Mouse (Mus musculus) G1E (cell line): ENCODE results near the gene Ptgfrn. TPM values are rescaled to one million over a fixed set of nuclear protein-coding genes. Genes with fewer than 3 reads are reported as not detected.

Experiments used
- ATAC-seq: 2 replicates; pipeline ENCODE4 v1.8.0; 2016; ENCODE audit warnings: mild to moderate bottlenecking; ENCODE audit not compliant: insufficient number of reproducible peaks, poor library complexity, low FRiP score, severe bottlenecking; ENCODE audit errors: extremely low read depth
- DNase-seq: peaks from one replicate; pipeline ENCODE4 v3.0.0; 2012; ENCODE audit warnings: low spot score
- H3K27me3 ChIP-seq: 2 replicates; pipeline ENCODE4 v1.6.1; 2012; ENCODE audit warnings: mild to moderate bottlenecking, low read length, inconsistent platforms; ENCODE audit not compliant: insufficient read depth
- H3K36me3 ChIP-seq: replicated peaks from 2 replicates; pipeline ENCODE3; 2012; ENCODE audit warnings: mild to moderate bottlenecking, inconsistent platforms
- H3K4me1 ChIP-seq: 2 replicates; pipeline ENCODE4 v1.6.1; 2012; ENCODE audit warnings: low read depth, low read length, inconsistent platforms, mixed read lengths; ENCODE audit not compliant: insufficient read depth
- H3K4me3 ChIP-seq: 2 replicates; pipeline ENCODE4 v1.5.1; 2012; ENCODE audit warnings: low read depth, mild to moderate bottlenecking, inconsistent platforms, low read length, moderate library complexity, mixed read lengths
- H3K9me3 ChIP-seq: replicated peaks from 2 replicates; pipeline ENCODE4 v1.6.1; 2012; ENCODE audit warnings: inconsistent platforms
- CTCF ChIP-seq: IDR thresholded peaks from 2 replicates; pipeline ENCODE4 v1.5.1; 2012; ENCODE audit warnings: low read depth, low read length, inconsistent platforms, mixed read lengths
- GATA1 ChIP-seq: IDR thresholded peaks from 2 replicates; pipeline ENCODE4 v1.6.1; 2012; ENCODE audit warnings: borderline replicate concordance, low read length, inconsistent platforms, mixed read lengths
- GATA2 ChIP-seq: IDR thresholded peaks from 2 replicates; pipeline ENCODE4 v1.6.1; 2012; ENCODE audit warnings: low read depth, low read length, inconsistent platforms, borderline replicate concordance
- POLR2AphosphoS5 ChIP-seq: IDR thresholded peaks from 2 replicates; pipeline ENCODE4 v1.6.1; 2012; ENCODE audit warnings: low read depth, low read length, inconsistent platforms; ENCODE audit not compliant: insufficient replicate concordance
- TAL1 ChIP-seq: conservative IDR thresholded peaks from 2 replicates; pipeline ENCODE4 v1.6.1; 2012; ENCODE audit warnings: low read depth, low read length, inconsistent platforms, mixed read lengths
- polyA plus RNA-seq: library from polyadenylated mRNA; stranded (reverse); fragments of >175 nt; gene quantifications from 2 replicates; pipeline ENCODE4 v1.2.3, GENCODE M21; 2012
- total RNA-seq, 2 experiments: library from RNA; stranded (forward) in 1 of 2; stranded (reverse) in 1 of 2; fragments of 200-1000 nt in 1 of 2; fragments of >200 nt in 1 of 2; fragmentation: Nextera tagmentation in 1 of 2; gene quantifications; 2 replicates each; pipeline ENCODE4 v1.2.3; 2014 to 2017

The Ptgfrn gene
- total and polyA plus RNA-seq, 3 experiments: under 0.01 TPM; not detected in 2

- Histone ChIP-seq H3K4me1 (peaks cover 4% of the 10 kb centered on the region), H3K36me3 (no peaks in the 10 kb centered on the region), H3K4me3 (no peak overlapping the region), H3K27me3 (peaks cover 23% of the 10 kb centered on the region), H3K9me3 (no peaks in the 10 kb centered on the region)
- DNase-seq: no peak
- ATAC-seq: no peak
- TF ChIP-seq TAL1: no peak
- TF ChIP-seq POLR2AphosphoS5: no peak
- no peak for TF ChIP-seq GATA1
- TF ChIP-seq GATA2: no peak
- TF ChIP-seq CTCF: no peak
These were observed 94.8 kb downstream of the Ptgfrn start for GRCm38 (mm10) chr3:101015254-101015653.

- Histone ChIP-seq H3K4me1 (peaks cover 5% of the 10 kb centered on the region), H3K36me3 (no peaks in the 10 kb centered on the region), H3K9me3 (no peaks in the 10 kb centered on the region), H3K27me3 (peaks cover 13% of the 10 kb centered on the region), H3K4me3 (no peak overlapping the region)
- ATAC-seq (no peak), DNase-seq (no peak)
- TF ChIP-seq TAL1 (no peak), CTCF (no peak), GATA1 (no peak), GATA2 (no peak), POLR2AphosphoS5 (no peak)
These were observed 96.5 kb downstream of the Ptgfrn start for GRCm38 (mm10) chr3:101013536-101013935.

DNA sequence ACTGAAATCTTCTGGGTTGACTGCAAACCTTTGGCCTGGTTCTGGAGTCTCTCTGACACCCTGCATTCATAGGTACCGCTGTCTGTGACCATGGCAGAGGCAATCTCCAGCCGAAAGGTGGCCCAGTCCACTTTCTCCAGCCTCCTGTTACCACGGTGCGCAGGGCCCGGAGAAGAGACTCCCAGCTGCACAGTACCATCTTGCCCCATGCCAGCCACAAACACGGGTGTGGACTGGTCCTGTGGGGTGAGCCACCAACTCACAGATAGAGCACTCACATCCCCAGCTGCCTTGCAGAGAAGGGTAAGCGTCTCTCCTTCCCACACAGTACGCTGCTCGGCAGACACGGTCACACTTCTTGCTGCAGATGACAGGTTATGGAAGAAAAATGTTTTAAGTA, 97.1 kb downstream of the Ptgfrn start:
- ATAC-seq: no peak
- H3K9me3 ChIP-seq: no peaks in the 10 kb centered on the region
- no peak for DNase-seq
- TF ChIP-seq GATA2: no peak
- no peak for TF ChIP-seq CTCF
- TF ChIP-seq TAL1: no peak
- no peak for TF ChIP-seq GATA1
- no peak for TF ChIP-seq POLR2AphosphoS5
- peaks cover 12% of the 10 kb centered on the region for H3K27me3 ChIP-seq
- H3K4me3 ChIP-seq: no peak overlapping the region
- H3K36me3 ChIP-seq: no peaks in the 10 kb centered on the region
- H3K4me1 ChIP-seq: peaks cover 5% of the 10 kb centered on the region

- Histone ChIP-seq H3K27me3 (peaks cover 12% of the 10 kb centered on the region), H3K4me3 (no peak overlapping the region), H3K4me1 (peaks cover 5% of the 10 kb centered on the region), H3K9me3 (no peaks in the 10 kb centered on the region), H3K36me3 (no peaks in the 10 kb centered on the region)
- DNase-seq: no peak
- TF ChIP-seq GATA2 (no peak), GATA1 (no peak), CTCF (no peak), TAL1 (no peak), POLR2AphosphoS5 (no peak)
- ATAC-seq: no peak
These were observed 97.5 kb downstream of the Ptgfrn start for GRCm38 (mm10) chr3:101012597-101012996.

DNA sequence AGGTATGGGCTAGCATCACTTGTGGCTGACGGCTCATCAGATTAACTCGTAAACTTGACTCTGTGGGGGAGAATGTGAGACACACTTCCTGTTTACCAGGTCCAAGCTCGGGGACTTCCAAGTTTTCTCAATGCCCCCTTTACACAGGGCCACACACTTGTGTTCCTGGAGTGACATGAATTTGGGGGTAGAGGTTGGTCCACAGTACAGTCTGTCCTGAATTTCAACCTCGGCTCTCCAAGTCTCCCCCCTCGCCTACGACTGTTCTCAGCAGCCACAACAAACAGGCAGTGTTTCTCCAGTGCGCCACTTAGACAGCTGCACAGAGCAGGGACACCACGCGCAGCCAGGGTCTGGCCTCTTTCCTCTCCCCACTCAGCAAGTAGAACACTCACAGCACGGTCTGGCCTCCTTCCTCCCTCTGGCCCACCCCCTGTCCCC, 97.9 kb downstream of the Ptgfrn start:
- Histone ChIP-seq H3K36me3 (no peaks in the 10 kb centered on the region), H3K9me3 (no peaks in the 10 kb centered on the region), H3K4me1 (peaks cover 7% of the 10 kb centered on the region), H3K4me3 (no peak overlapping the region), H3K27me3 (peaks cover 12% of the 10 kb centered on the region)
- ATAC-seq (no peak), DNase-seq (no peak)
- no peak for TF ChIP-seq TAL1
- TF ChIP-seq GATA1: no peak
- no peak for TF ChIP-seq GATA2
- no peak for TF ChIP-seq CTCF
- TF ChIP-seq POLR2AphosphoS5: no peak

DNA sequence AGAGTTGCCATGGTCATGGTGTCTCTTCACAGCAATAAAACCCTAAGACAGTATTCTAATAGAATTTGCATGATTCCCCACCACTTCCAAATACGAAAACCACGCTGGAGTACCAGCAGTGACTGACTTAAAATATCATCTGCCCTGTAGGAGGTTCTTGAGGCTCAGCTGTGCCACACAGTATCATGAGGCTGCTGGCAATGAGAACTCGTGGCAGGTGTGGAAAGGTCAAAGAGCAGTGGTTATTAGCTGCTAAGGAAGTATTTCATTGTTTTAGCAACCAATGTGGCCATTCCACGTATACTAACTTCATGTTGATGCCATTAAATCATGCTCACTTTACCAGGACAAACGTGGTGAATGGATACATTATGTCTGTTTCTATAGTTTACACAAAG, 98.9 kb downstream of the Ptgfrn start:
- Histone ChIP-seq H3K4me3 (no peak overlapping the region), H3K9me3 (no peaks in the 10 kb centered on the region), H3K27me3 (peaks cover 12% of the 10 kb centered on the region), H3K36me3 (no peaks in the 10 kb centered on the region), H3K4me1 (peaks cover 7% of the 10 kb centered on the region)
- TF ChIP-seq POLR2AphosphoS5: no peak
- TF ChIP-seq GATA1: no peak
- no peak for TF ChIP-seq GATA2
- no peak for TF ChIP-seq TAL1
- TF ChIP-seq CTCF: no peak
- DNase-seq: no peak
- no peak for ATAC-seq
